Comparison of ENCODE assay signal across 8 mouse cellular contexts in the genomic region with DNA sequence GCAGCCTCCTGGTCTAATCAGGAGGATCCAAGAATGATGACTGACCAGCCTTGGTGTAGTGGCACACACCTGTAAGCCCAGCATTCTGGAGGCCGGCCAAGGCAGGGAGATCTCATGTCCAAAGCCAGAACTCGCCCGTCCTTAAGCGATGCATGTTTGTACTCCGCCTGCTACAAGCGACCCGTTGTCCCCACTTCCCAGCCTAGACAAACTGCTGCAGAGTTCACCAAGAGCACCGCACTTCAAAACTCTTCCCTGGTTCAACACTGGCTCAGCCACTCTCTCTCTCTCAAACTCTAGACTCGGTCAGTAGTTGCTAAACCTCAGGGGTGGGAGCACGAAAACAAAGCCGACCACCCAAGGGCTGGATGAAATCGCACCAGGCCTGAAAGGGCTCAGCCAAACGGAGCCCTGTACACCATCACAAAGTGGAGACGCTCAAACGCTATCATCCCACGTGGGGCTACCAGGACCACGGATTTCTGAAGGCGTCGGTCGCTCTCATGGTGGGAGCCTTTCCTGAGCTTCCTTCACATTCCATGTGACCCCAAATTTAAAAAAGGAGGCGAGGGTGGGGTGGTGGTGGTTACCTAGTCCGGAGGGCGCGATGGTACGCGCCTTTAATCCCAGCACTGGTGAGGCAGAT. TPM values are rescaled to one million over a fixed set of nuclear protein-coding genes. Genes with fewer than 3 reads are reported as not detected.
DNase-seq lines count a peak whose midpoint lies in the region; ATAC-seq and TF ChIP-seq lines count a peak whose summit lies in the region.

No protein-coding gene starts in this region.

- 0 out of 4 replicates have a peak, but pooled peaks of 1 of the 2 experiments have one; percentile 12 for TF ChIP-seq POLR2A in MEL (IDR thresholded peaks at IDR 0.05; ENCODE audit: control insufficient read depth in 1 of 2, insufficient read depth in 1 of 2, low read depth in 1 of 2, low read length in 2 of 2, poor library complexity in 1 of 2)

- WGBS in embryonic facial prominence, embryonic 11.5 days: 4% methylated on average over 26 of the region's 26 CpGs
- 1% methylated on average over 26 of the region's 26 CpGs for WGBS in intestine, embryonic 16.5 days
- under 1% methylated on average over 26 of the region's 26 CpGs for WGBS in lung, postnatal 0 days

- TF ChIP-seq RAD21 in MEL (IDR thresholded peaks at IDR 0.05; ENCODE audit: low read depth, low read length): no peak

- no peak for TF ChIP-seq CTCF in layer of hippocampus, adult 2 months (conservative IDR thresholded peaks at IDR 0.05)
- TF ChIP-seq CTCF in MEL (IDR thresholded peaks at IDR 0.05 in 2 of 3, conservative IDR thresholded peaks at IDR 0.05 in 1 of 3; ENCODE audit: control insufficient read depth in 1 of 3, insufficient read depth in 1 of 3, low read depth in 2 of 3, low read length in 3 of 3, poor library complexity in 1 of 3, severe bottlenecking in 1 of 3): no peak
- TF ChIP-seq CTCF in lung, postnatal 0 days (IDR thresholded peaks at IDR 0.05): no peak

- peaks cover 44% of the 10 kb centered on the region for H3K79me2 ChIP-seq in MEL (ENCODE audit: control insufficient read depth, insufficient read depth, low read length, poor library complexity)

- ATAC-seq in embryonic facial prominence, embryonic 11.5 days (replicated peaks; ENCODE audit: insufficient number of reproducible peaks, low FRiP score, low TSS enrichment, low read depth): no peak
- ATAC-seq in intestine, embryonic 16.5 days: peak; percentile 16; the same call in 1 of the 2 replicates
- 0 out of 2 replicates have a peak, but pooled peaks have one; percentile 11 for ATAC-seq in lung, postnatal 0 days

- peak overlapping the region; percentile 97 for H3K4me3 ChIP-seq in layer of hippocampus, adult 2 months
- H3K4me3 ChIP-seq in MEL (ENCODE audit: control insufficient read depth in 1 of 2, insufficient read depth in 1 of 2, low read depth in 2 of 2, low read length in 2 of 2): peak overlapping the region; percentile 88 to 95
- H3K4me3 ChIP-seq in embryonic facial prominence, embryonic 11.5 days (ENCODE audit: low read depth, low read length): peak overlapping the region; percentile 99
- peak overlapping the region; percentile 99 for H3K4me3 ChIP-seq in intestine, embryonic 16.5 days (ENCODE audit: low read length)
- peak overlapping the region; percentile 96 for H3K4me3 ChIP-seq in lung, postnatal 0 days (ENCODE audit: low read depth, low read length)

- TF ChIP-seq EP300 in MEL (IDR thresholded peaks at IDR 0.05; ENCODE audit: low read depth in 1 of 2, low read length in 2 of 2): no peak
- TF ChIP-seq EP300 in lung, postnatal 0 days (IDR thresholded peaks at IDR 0.05): no peak

- no peaks in the 10 kb centered on the region for H3K9me3 ChIP-seq in MEL (replicated peaks; ENCODE audit: insufficient read depth, low read length)
- H3K9me3 ChIP-seq in embryonic facial prominence, embryonic 11.5 days (replicated peaks; ENCODE audit: control insufficient read depth, low read length): no peaks in the 10 kb centered on the region
- no peaks in the 10 kb centered on the region for H3K9me3 ChIP-seq in intestine, embryonic 16.5 days (ENCODE audit: control insufficient read depth, low read length)
- no peaks in the 10 kb centered on the region for H3K9me3 ChIP-seq in lung, postnatal 0 days (ENCODE audit: low read length)

- peak overlapping the region; percentile 94 for H3K4me2 ChIP-seq in embryonic facial prominence, embryonic 11.5 days (ENCODE audit: low read depth, low read length)
- peak overlapping the region; percentile 90 for H3K4me2 ChIP-seq in intestine, embryonic 16.5 days (ENCODE audit: low read depth, low read length)
- peak overlapping the region; percentile 92 for H3K4me2 ChIP-seq in lung, postnatal 0 days (replicated peaks; ENCODE audit: low read depth, low read length)

- no peak for DNase-seq in layer of hippocampus, adult 2 months (ENCODE audit: low spot score in 2 of 2)
- DNase-seq in layer of hippocampus, postnatal 14 days (ENCODE audit: low spot score in 2 of 2): no peak
- peak; percentile 61 for DNase-seq in MEL (ENCODE audit: low read depth, low spot score)
- DNase-seq in embryonic facial prominence, embryonic 11.5 days (ENCODE audit: low spot score): no peak
- DNase-seq in lung, postnatal 0 days (ENCODE audit: low spot score): no peak
- no peak for DNase-seq in c-Kit-positive CD71-positive TER-119-positive erythroid progenitor cells, embryonic 14.5 days (ENCODE audit: low spot score)
- DNase-seq in left cerebral cortex, adult 18-20 months (ENCODE audit: low spot score in 2 of 2): no peak

- peak overlapping the region; percentile 94 for H3K9ac ChIP-seq in MEL (ENCODE audit: control insufficient read depth, low read depth, low read length, poor library complexity, severe bottlenecking)
- peak overlapping the region; percentile 97 for H3K9ac ChIP-seq in embryonic facial prominence, embryonic 11.5 days (replicated peaks; ENCODE audit: low read length)
- H3K9ac ChIP-seq in intestine, embryonic 16.5 days (ENCODE audit: low read depth, low read length): peak overlapping the region; percentile 99
- H3K9ac ChIP-seq in lung, postnatal 0 days (replicated peaks; ENCODE audit: low read depth): peak overlapping the region; percentile 91

- H3K36me3 ChIP-seq in MEL (ENCODE audit: control insufficient read depth in 1 of 2, insufficient read depth in 2 of 2, low read length in 2 of 2): peaks cover 9 to 29% of the 10 kb centered on the region in 2 experiments
- peaks cover 3% of the 10 kb centered on the region; the same call in 1 of the 2 replicates for H3K36me3 ChIP-seq in embryonic facial prominence, embryonic 11.5 days (replicated peaks; ENCODE audit: control insufficient read depth, insufficient read depth, low read depth, low read length)
- H3K36me3 ChIP-seq in intestine, embryonic 16.5 days (ENCODE audit: control insufficient read depth, insufficient read depth, low read length): peaks cover 3% of the 10 kb centered on the region; the same call in 1 of the 2 replicates
- no peaks in the 10 kb centered on the region; the same call in 1 of the 2 replicates for H3K36me3 ChIP-seq in lung, postnatal 0 days (ENCODE audit: insufficient read depth, low read length)

- H3K4me1 ChIP-seq in MEL (ENCODE audit: control insufficient read depth in 1 of 2, insufficient read depth in 2 of 2, low read length in 2 of 2): peaks cover 0 to 13% of the 10 kb centered on the region in 2 experiments; a peak in 3 of 4 replicates
- peaks cover 3% of the 10 kb centered on the region for H3K4me1 ChIP-seq in embryonic facial prominence, embryonic 11.5 days (ENCODE audit: control insufficient read depth, insufficient read depth, low read length)
- H3K4me1 ChIP-seq in intestine, embryonic 16.5 days (ENCODE audit: control insufficient read depth, insufficient read depth, low read length): peaks cover 13% of the 10 kb centered on the region
- peaks cover 9% of the 10 kb centered on the region; the same call in 1 of the 2 replicates for H3K4me1 ChIP-seq in lung, postnatal 0 days (ENCODE audit: insufficient read depth, low read depth, low read length)

- peak overlapping the region; percentile 94 for H3K27ac ChIP-seq in layer of hippocampus, adult 2 months
- H3K27ac ChIP-seq in MEL (ENCODE audit: control insufficient read depth, low read depth, low read length): peak overlapping the region; percentile 1; the same call in 1 of the 2 replicates
- H3K27ac ChIP-seq in embryonic facial prominence, embryonic 11.5 days (replicated peaks; ENCODE audit: low read depth, low read length): no peak overlapping the region
- H3K27ac ChIP-seq in intestine, embryonic 16.5 days (ENCODE audit: low read length): no peak overlapping the region
- peak overlapping the region; percentile 88 for H3K27ac ChIP-seq in lung, postnatal 0 days (ENCODE audit: low read length)

- H3K27me3 ChIP-seq in MEL (ENCODE audit: control insufficient read depth in 1 of 2, insufficient read depth in 2 of 2, low read length in 2 of 2): 0 out of 4 replicates have a peak, but pooled peaks cover 0 to 2% of the 10 kb centered on the region in 2 experiments
- H3K27me3 ChIP-seq in embryonic facial prominence, embryonic 11.5 days (ENCODE audit: control insufficient read depth, insufficient read depth, low read length): no peaks in the 10 kb centered on the region
- H3K27me3 ChIP-seq in intestine, embryonic 16.5 days (replicated peaks; ENCODE audit: control insufficient read depth, insufficient read depth, low read length): no peaks in the 10 kb centered on the region
- no peaks in the 10 kb centered on the region for H3K27me3 ChIP-seq in lung, postnatal 0 days (replicated peaks; ENCODE audit: insufficient read depth, low read length)

RNA-seq across cellular contexts. Expression of gene Snu13, which starts 1.0 kb away (rescaled TPM):
- 100 to 1,000 TPM; 105 to 111 TPM for total RNA-seq in layer of hippocampus, adult 2 months (2021)
- total RNA-seq in layer of hippocampus, postnatal 14 days (2021): 10 to 100 TPM; 93.0 to 98.4 TPM
- total RNA-seq in MEL (2012; rRNA removed): 262 and 297 TPM in 2 replicates
- 100 to 1,000 TPM; 196 to 375 TPM for polyA plus RNA-seq in MEL (2012; ENCODE audit: insufficient read depth in 1 of 2, insufficient read length in 2 of 2, low read depth in 1 of 2, low replicate concordance in 2 of 2, missing spikeins in 1 of 2)
- 342 and 357 TPM in 2 replicates for polyA plus RNA-seq in embryonic facial prominence, embryonic 11.5 days (2014; fragmentation: Nextera tagmentation; extraction: Ambion mirVana)
- polyA plus RNA-seq in intestine, embryonic 16.5 days (2015; fragmentation: Nextera tagmentation; extraction: Ambion mirVana): 215 and 246 TPM in 2 replicates
- 131 and 139 TPM in 2 replicates for polyA plus RNA-seq in lung, postnatal 0 days (2015; fragmentation: Nextera tagmentation; extraction: Ambion mirVana)
- 100 to 1,000 TPM; 117 to 125 TPM for total RNA-seq in left cerebral cortex, adult 18-20 months (2021)

RNA-seq across cellular contexts. Expression of gene 4930407I10Rik, which starts 12.6 kb away (rescaled TPM):
- not detected for total RNA-seq in layer of hippocampus, adult 2 months (2021)
- total RNA-seq in layer of hippocampus, postnatal 14 days (2021): not detected
- not detected in 2 replicates for total RNA-seq in MEL (2012; rRNA removed)
- not detected for polyA plus RNA-seq in MEL (2012; ENCODE audit: insufficient read depth in 1 of 2, insufficient read length in 2 of 2, low read depth in 1 of 2, low replicate concordance in 2 of 2, missing spikeins in 1 of 2)
- 0.06 TPM in 1 of 2 replicates, not detected in the other for polyA plus RNA-seq in embryonic facial prominence, embryonic 11.5 days (2014; fragmentation: Nextera tagmentation; extraction: Ambion mirVana)
- not detected in 2 replicates for polyA plus RNA-seq in intestine, embryonic 16.5 days (2015; fragmentation: Nextera tagmentation; extraction: Ambion mirVana)
- not detected in 2 replicates for polyA plus RNA-seq in lung, postnatal 0 days (2015; fragmentation: Nextera tagmentation; extraction: Ambion mirVana)
- not detected for total RNA-seq in left cerebral cortex, adult 18-20 months (2021)

RNA-seq across cellular contexts. Expression of gene Desi1, which starts 12.7 kb away (rescaled TPM):
- 100 to 1,000 TPM in 1 of 2 experiments, 10 to 100 TPM in 1; 93.9 to 106 TPM for total RNA-seq in layer of hippocampus, adult 2 months (2021)
- 100 to 1,000 TPM; 115 to 119 TPM for total RNA-seq in layer of hippocampus, postnatal 14 days (2021)
- 22.6 and 26.3 TPM in 2 replicates for total RNA-seq in MEL (2012; rRNA removed)
- polyA plus RNA-seq in MEL (2012; ENCODE audit: insufficient read depth in 1 of 2, insufficient read length in 2 of 2, low read depth in 1 of 2, low replicate concordance in 2 of 2, missing spikeins in 1 of 2): 100 to 1,000 TPM in 1 of 2 experiments, not detected in 1; 116 TPM
- polyA plus RNA-seq in embryonic facial prominence, embryonic 11.5 days (2014; fragmentation: Nextera tagmentation; extraction: Ambion mirVana): 26.9 and 31.6 TPM in 2 replicates
- 17.1 and 19.6 TPM in 2 replicates for polyA plus RNA-seq in intestine, embryonic 16.5 days (2015; fragmentation: Nextera tagmentation; extraction: Ambion mirVana)
- polyA plus RNA-seq in lung, postnatal 0 days (2015; fragmentation: Nextera tagmentation; extraction: Ambion mirVana): 14.5 and 17.1 TPM in 2 replicates
- 10 to 100 TPM; 83.4 to 85.2 TPM for total RNA-seq in left cerebral cortex, adult 18-20 months (2021)

RNA-seq across cellular contexts. Expression of gene Mei1, which starts 23.4 kb away (rescaled TPM):
- under 1 TPM; 0.26 to 0.44 TPM for total RNA-seq in layer of hippocampus, adult 2 months (2021)
- total RNA-seq in layer of hippocampus, postnatal 14 days (2021): under 1 TPM; 0.18 to 0.31 TPM
- total RNA-seq in MEL (2012; rRNA removed): not detected in 2 replicates
- not detected for polyA plus RNA-seq in MEL (2012; ENCODE audit: insufficient read depth in 1 of 2, insufficient read length in 2 of 2, low read depth in 1 of 2, low replicate concordance in 2 of 2, missing spikeins in 1 of 2)
- not detected in 2 replicates for polyA plus RNA-seq in embryonic facial prominence, embryonic 11.5 days (2014; fragmentation: Nextera tagmentation; extraction: Ambion mirVana)
- polyA plus RNA-seq in intestine, embryonic 16.5 days (2015; fragmentation: Nextera tagmentation; extraction: Ambion mirVana): not detected in 2 replicates
- polyA plus RNA-seq in lung, postnatal 0 days (2015; fragmentation: Nextera tagmentation; extraction: Ambion mirVana): not detected in 2 replicates
- 1 to 10 TPM; 3.7 to 4.0 TPM for total RNA-seq in left cerebral cortex, adult 18-20 months (2021)

RNA-seq across cellular contexts. Expression of gene Xrcc6, which starts 58.7 kb away (rescaled TPM):
- total RNA-seq in layer of hippocampus, adult 2 months (2021): 10 to 100 TPM; 20.6 to 26.3 TPM
- total RNA-seq in layer of hippocampus, postnatal 14 days (2021): 10 to 100 TPM; 29.1 to 30.2 TPM
- total RNA-seq in MEL (2012; rRNA removed): 90.3 and 108 TPM in 2 replicates
- 100 to 1,000 TPM in 1 of 2 experiments, not detected in 1; 108 TPM for polyA plus RNA-seq in MEL (2012; ENCODE audit: insufficient read depth in 1 of 2, insufficient read length in 2 of 2, low read depth in 1 of 2, low replicate concordance in 2 of 2, missing spikeins in 1 of 2)
- 91.5 and 94.4 TPM in 2 replicates for polyA plus RNA-seq in embryonic facial prominence, embryonic 11.5 days (2014; fragmentation: Nextera tagmentation; extraction: Ambion mirVana)
- polyA plus RNA-seq in intestine, embryonic 16.5 days (2015; fragmentation: Nextera tagmentation; extraction: Ambion mirVana): 72.1 and 78.4 TPM in 2 replicates
- 19.6 and 24.6 TPM in 2 replicates for polyA plus RNA-seq in lung, postnatal 0 days (2015; fragmentation: Nextera tagmentation; extraction: Ambion mirVana)
- 10 to 100 TPM; 19.9 to 22.2 TPM for total RNA-seq in left cerebral cortex, adult 18-20 months (2021)

Comparison
In these comparisons a context has a peak if more than half of its experiments do, and no peak if none do; other contexts are left out.
1. H3K27ac ChIP-seq: peak in layer of hippocampus, adult 2 months (single experiment), MEL (single experiment) and lung, postnatal 0 days (single experiment); none in embryonic facial prominence, embryonic 11.5 days (single experiment) and intestine, embryonic 16.5 days (single experiment).
2. Peak in every context shown above with its lines, with median percentiles within 50 percentile points of each other: H3K4me3 ChIP-seq, H3K9ac ChIP-seq and H3K4me2 ChIP-seq.